Mouse (Mus musculus): ENCODE measurements around the gene Fpr2.
"Not testable (repeated sequence)": the region's sequence is repeated elsewhere in the genome, so short reads cannot be mapped to it uniquely, and the experiment has no call there.

The Fpr2 gene

GRCm38 (mm10) chr17:17887774-17888248 is at the start of gene Fpr2, which contains the start of gene Fpr3:
TSS of gene Fpr2 (plus strand) at chr17:17887824.
TSS of gene Fpr3 (plus strand) at chr17:17887852.
- DNase-seq: no peak

GRCm38 (mm10) chr17:17837919-17838701 is 49.5 kb upstream of the Fpr2 start:
- peak; percentile 96 for DNase-seq

GRCm38 (mm10) chr17:17839276-17839675 is 48.3 kb upstream of the Fpr2 start:
- no peak for DNase-seq

GRCm38 (mm10) chr17:17840796-17841195 is 46.8 kb upstream of the Fpr2 start:
- no peak for DNase-seq

- DNase-seq: no peak
Measured at GRCm38 (mm10) chr17:17843534-17844261, 43.9 kb upstream of the Fpr2 start.

- not testable (repeated sequence) for DNase-seq
Measured at GRCm38 (mm10) chr17:17844606-17845005, 43.0 kb upstream of the Fpr2 start.

GRCm38 (mm10) chr17:17845187-17846027 is 42.2 kb upstream of the Fpr2 start:
- DNase-seq: peak; percentile 27

- DNase-seq: no peak
Measured at GRCm38 (mm10) chr17:17848988-17849387, 38.6 kb upstream of the Fpr2 start.

GRCm38 (mm10) chr17:17849906-17850712 is 37.5 kb upstream of the Fpr2 start:
- no peak for DNase-seq

- DNase-seq: no peak
Measured at GRCm38 (mm10) chr17:17855064-17855838, 32.4 kb upstream of the Fpr2 start, which contains the start of gene Has1. TSS of gene Has1 (minus strand) at chr17:17855205.

GRCm38 (mm10) chr17:17856612-17857011 is 31.0 kb upstream of the Fpr2 start:
- no peak for DNase-seq

- no peak for DNase-seq
Measured at GRCm38 (mm10) chr17:17857446-17857845, 30.2 kb upstream of the Fpr2 start.

GRCm38 (mm10) chr17:17860110-17860509 is 27.5 kb upstream of the Fpr2 start:
- DNase-seq: no peak

- no peak for DNase-seq
Measured at GRCm38 (mm10) chr17:17862360-17862759, 25.3 kb upstream of the Fpr2 start.

GRCm38 (mm10) chr17:17865168-17865567 is 22.5 kb upstream of the Fpr2 start:
- DNase-seq: no peak

- no peak for DNase-seq
Measured at GRCm38 (mm10) chr17:17866801-17867469, 20.7 kb upstream of the Fpr2 start.

GRCm38 (mm10) chr17:17870892-17871550 is 16.6 kb upstream of the Fpr2 start:
- no peak for DNase-seq

GRCm38 (mm10) chr17:17871697-17872096 is 15.9 kb upstream of the Fpr2 start:
- no peak for DNase-seq

GRCm38 (mm10) chr17:17879347-17879746 is 8.3 kb upstream of the Fpr2 start:
- no peak for DNase-seq

GRCm38 (mm10) chr17:17882672-17883071 is 5.0 kb upstream of the Fpr2 start:
- no peak for DNase-seq
